Mouse (Mus musculus): Measurements from ENCODE around the gene Gm20388.

GRCm38 (mm10) chr8:120675718-120676117, 765.1 kb downstream of the Gm20388 start:
- TF ChIP-seq CTCF (IDR thresholded peaks at IDR 0.05; ENCODE audit: control insufficient read depth, insufficient read depth, low read length) (no peak), POLR2A (IDR thresholded peaks at IDR 0.05; ENCODE audit: borderline replicate concordance, control insufficient read depth, low read depth, low read length) (no peak)

Data from bone marrow, adult 2 months (tissue).